Mouse (Mus musculus) hindbrain, postnatal 0 days (tissue): ENCODE measurements around the gene Zfpl1. TPM values are rescaled to one million over a fixed set of nuclear protein-coding genes. Genes with fewer than 3 reads are reported as not detected.

ENCODE experiments used
- ATAC-seq: fragments of 200-750 bp; cut with Nextera tagmentation; 2 replicates; pipeline ENCODE4 v1.8.0; 2017; ENCODE audit warnings: mild to moderate bottlenecking, moderate TSS enrichment, moderate library complexity
- DNase-seq: peaks from one replicate; pipeline ENCODE4 v3.0.0-alpha.2; 2015; ENCODE audit warnings: low spot score
- H3K27ac ChIP-seq: fragments of 300-500 bp; sonication (generic); 2 replicates; pipeline ENCODE4 v1.5.1; 2014; ENCODE audit warnings: mild to moderate bottlenecking
- H3K27me3 ChIP-seq: fragments of 300-500 bp; sonication (generic); 2 replicates; pipeline ENCODE4 v1.6.1; 2014; ENCODE audit warnings: low read length, mixed read lengths; ENCODE audit not compliant: insufficient read depth
- H3K36me3 ChIP-seq: fragments of 300-500 bp; sonication (generic); 2 replicates; pipeline ENCODE4 v1.6.1; 2014; ENCODE audit warnings: low read length, mixed read lengths; ENCODE audit not compliant: insufficient read depth
- H3K4me1 ChIP-seq: fragments of 300-500 bp; sonication (generic); 2 replicates; pipeline ENCODE4 v1.6.1; 2014; ENCODE audit warnings: antibody characterized with exemption, low read length, mixed read lengths; ENCODE audit not compliant: insufficient read depth
- H3K4me2 ChIP-seq: fragments of 300-500 bp; sonication (generic); 2 replicates; pipeline ENCODE4 v1.6.1; 2014; ENCODE audit warnings: low read depth, mild to moderate bottlenecking, low read length, moderate library complexity, mixed read lengths
- H3K4me3 ChIP-seq: fragments of 300-500 bp; sonication (generic); 2 replicates; pipeline ENCODE4 v1.5.1; 2014; ENCODE audit warnings: low read length
- H3K9ac ChIP-seq: fragments of 300-500 bp; sonication (generic); replicated peaks from 2 replicates; pipeline ENCODE4 v1.6.1; 2014; ENCODE audit warnings: mild to moderate bottlenecking, low read length, moderate library complexity, mixed read lengths
- H3K9me3 ChIP-seq: fragments of 300-500 bp; sonication (generic); 2 replicates; pipeline ENCODE4 v1.6.1; 2016; ENCODE audit warnings: low read length, mixed read lengths
- CTCF ChIP-seq: IDR thresholded peaks from 2 replicates; pipeline ENCODE4 v1.5.1; 2016; ENCODE audit warnings: antibody characterized with exemption, control low read depth, low read depth
- WGBS: fragments of 180-500 bp; shearing (Covaris S2); extraction: QIAGEN DNeasy Blood & Tissue Kit; methylation state at CpG from one replicate; pipeline ENCODE4 v1.1.7; 2014; 5-methylcytosine and 5-hydroxymethylcytosine counted together
- polyA plus RNA-seq: library from polyadenylated mRNA; unstranded; fragments of >200 nt; fragmentation: Nextera tagmentation; extraction: Ambion mirVana; gene quantifications from 2 replicates; pipeline ENCODE4 v1.2.1, GENCODE M21; 2015
- total RNA-seq: library from RNA; depleted of rRNA; stranded (reverse); fragments of >200 nt; gene quantifications from 2 replicates; pipeline ENCODE4 v1.2.3, GENCODE M21; 2014

Zfpl1 gene
- total and polyA plus RNA-seq, 2 experiments from 2014 or later = 76.9 to 83.9 TPM

DNA sequence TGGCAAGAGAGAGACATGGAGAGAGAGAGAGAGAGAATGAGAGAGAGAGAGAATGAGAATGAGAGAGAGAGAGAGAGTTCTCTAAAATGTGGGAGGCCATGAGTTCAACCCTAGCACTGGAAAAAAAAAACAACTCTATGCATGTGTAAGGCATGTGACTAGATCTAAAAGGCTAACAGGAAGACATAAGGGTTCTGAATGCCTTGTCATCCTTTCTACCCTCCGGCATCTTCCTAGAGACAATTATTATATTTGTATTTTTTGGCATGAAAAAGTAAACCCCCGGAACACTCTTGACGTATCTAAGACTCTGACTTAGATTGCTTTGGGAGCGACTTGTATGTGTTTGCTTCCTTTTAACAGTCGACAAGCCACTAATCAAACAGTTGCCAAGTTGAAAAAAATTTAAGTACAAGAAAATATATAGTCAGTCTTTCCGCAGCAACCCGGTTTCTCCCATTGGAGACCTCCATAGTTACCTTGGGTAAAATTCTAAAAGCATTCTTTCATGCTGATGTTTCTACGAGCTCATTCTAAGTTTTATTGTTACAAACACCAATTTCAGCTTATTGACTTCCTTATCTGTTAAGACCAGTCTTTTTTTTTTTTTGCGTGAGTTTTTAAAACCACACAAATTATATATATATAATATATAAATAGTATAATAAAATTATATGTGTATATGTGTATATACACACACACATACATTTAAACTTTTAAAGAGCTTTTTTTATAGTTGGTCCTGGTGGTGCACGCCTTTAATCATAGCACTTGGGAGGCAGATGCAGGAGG lies 42.2 kb upstream of the Zfpl1 start:
- Histone ChIP-seq H3K4me2 (peak overlapping the region; percentile 60), H3K9me3 (no peaks in the 10 kb centered on the region), H3K27me3 (no peaks in the 10 kb centered on the region), H3K27ac (peak overlapping the region; percentile 93; the same call in 1 of the 2 replicates), H3K4me1 (no peaks in the 10 kb centered on the region), H3K9ac (no peak overlapping the region; the same call in 1 of the 2 replicates), H3K4me3 (peak overlapping the region; percentile 51), H3K36me3 (no peaks in the 10 kb centered on the region)
- no peak for DNase-seq
- WGBS = 75% methylated on average over 10 of the region's 10 CpGs
- no peak for TF ChIP-seq CTCF
- ATAC-seq = no peak

DNA sequence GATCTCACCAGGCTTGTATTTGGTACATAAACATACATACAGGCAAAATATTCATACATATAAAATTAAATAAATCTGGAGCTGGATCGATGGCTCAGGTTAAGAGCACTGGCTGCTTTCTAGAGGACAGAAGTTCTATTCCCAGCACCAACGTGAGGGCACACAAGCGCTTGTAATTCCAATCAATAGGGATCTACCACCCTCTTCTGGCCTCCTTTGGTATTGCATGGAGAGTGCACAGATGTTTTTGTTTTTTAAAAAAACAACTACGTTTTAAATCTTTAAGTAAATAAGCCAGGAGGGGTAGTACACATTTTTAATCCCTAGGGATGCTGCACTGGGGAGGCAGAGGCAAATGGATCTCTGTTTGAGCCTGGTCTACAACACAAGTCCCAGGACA lies 41.5 kb upstream of the Zfpl1 start:
- ATAC-seq (no peak), DNase-seq (peak; percentile 64)
- no peak overlapping the region for H3K4me3 ChIP-seq
- no peaks in the 10 kb centered on the region; the same call in none of the 2 replicates for H3K36me3 ChIP-seq
- H3K27me3 ChIP-seq = no peaks in the 10 kb centered on the region
- no peaks in the 10 kb centered on the region for H3K9me3 ChIP-seq
- no peaks in the 10 kb centered on the region for H3K4me1 ChIP-seq
- no peak overlapping the region for H3K9ac ChIP-seq
- whole genome bisulfite sequencing = 27% methylated on average over 4 of the region's 4 CpGs
- no peak overlapping the region for H3K4me2 ChIP-seq
- TF ChIP-seq CTCF = peak; percentile 73
- H3K27ac ChIP-seq = no peak overlapping the region

DNA sequence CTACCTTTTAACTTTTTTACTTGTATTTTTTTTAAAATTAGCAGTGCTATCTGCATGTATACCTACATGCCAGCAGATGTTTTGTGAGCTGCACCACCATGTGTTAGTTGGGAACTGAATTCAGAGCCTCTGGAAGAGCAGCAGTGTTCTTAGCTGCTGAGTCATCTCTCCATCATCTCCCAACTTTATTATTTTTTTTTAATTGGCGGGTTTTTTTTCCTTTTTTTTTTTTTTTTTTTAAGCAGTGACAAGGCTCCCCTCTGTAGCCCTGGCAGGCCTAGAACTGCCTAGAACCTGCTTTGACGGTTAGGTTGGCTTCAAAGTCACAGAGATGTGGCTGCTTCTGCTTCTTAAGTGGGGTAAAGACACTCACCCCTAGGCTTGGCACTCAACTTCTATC lies 40.1 kb upstream of the Zfpl1 start:
- Histone ChIP-seq H3K4me1 (no peaks in the 10 kb centered on the region), H3K27me3 (no peaks in the 10 kb centered on the region)
- 80% methylated on average over 2 of the region's 2 CpGs for WGBS

DNA sequence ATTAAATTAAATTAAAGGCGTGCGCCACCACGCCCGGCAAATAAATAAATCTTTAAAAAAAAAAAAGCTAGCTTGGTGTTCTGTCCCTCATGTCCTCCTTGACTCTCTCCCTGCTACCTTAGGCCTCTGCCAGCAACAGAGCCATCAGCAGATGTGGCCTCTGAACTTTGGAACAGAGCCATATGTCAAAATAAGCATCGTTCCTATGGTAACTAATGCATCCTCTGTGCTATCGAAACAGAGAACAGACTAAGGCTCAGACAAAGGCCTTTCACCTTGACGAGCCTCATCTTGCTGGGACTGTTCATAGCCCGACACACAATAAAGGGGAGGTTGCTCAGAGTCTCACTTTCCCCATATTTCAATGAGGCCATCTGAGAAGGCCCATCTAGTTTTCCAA lies 38.6 kb upstream of the Zfpl1 start:
- H3K36me3 ChIP-seq = peaks cover 8% of the 10 kb centered on the region
- H3K9ac ChIP-seq = no peak overlapping the region
- H3K27ac ChIP-seq = 0 out of 2 replicates have a peak overlapping the region, but pooled peaks have one; percentile 45
- no peak for ATAC-seq
- no peaks in the 10 kb centered on the region for H3K27me3 ChIP-seq
- peak; percentile 62 for DNase-seq
- no peak for TF ChIP-seq CTCF
- no peaks in the 10 kb centered on the region for H3K9me3 ChIP-seq
- no peaks in the 10 kb centered on the region for H3K4me1 ChIP-seq
- no peak overlapping the region for H3K4me2 ChIP-seq
- WGBS = 59% methylated on average over 8 of the region's 8 CpGs
- H3K4me3 ChIP-seq = no peak overlapping the region

More for the DNA sequence above, 40.1 kb upstream of the Zfpl1 start:
- no peak overlapping the region for H3K27ac ChIP-seq
- H3K4me3 ChIP-seq = no peak overlapping the region
- no peaks in the 10 kb centered on the region for H3K9me3 ChIP-seq
- H3K36me3 ChIP-seq = peaks cover 8% of the 10 kb centered on the region
- H3K9ac ChIP-seq = no peak overlapping the region
- no peak overlapping the region for H3K4me2 ChIP-seq
- DNase-seq (no peak), ATAC-seq (no peak)
- TF ChIP-seq CTCF = no peak

DNA sequence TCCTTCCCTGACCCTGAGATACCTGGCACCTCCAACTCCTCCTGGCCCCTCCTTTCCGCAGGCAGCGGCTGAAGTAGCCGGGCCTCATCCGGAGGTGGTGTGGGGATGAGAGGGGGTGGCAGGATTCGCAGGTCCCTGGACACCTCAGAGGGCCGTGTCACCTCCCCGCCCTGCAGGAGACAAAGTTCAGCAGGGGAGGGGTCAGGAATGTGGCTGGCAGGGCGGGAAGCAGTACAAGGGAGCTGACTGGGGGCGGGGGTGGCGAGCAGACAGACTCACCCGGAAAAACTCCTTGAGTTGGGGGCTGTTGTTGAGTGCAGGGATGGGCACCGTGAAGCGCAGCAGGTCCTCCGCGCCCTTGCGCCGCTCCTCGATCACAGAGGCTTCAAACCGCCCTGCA lies 37.0 kb upstream of the Zfpl1 start:
- Histone ChIP-seq H3K27ac (no peak overlapping the region), H3K27me3 (no peaks in the 10 kb centered on the region), H3K9ac (no peak overlapping the region), H3K4me3 (no peak overlapping the region), H3K36me3 (peaks cover 8% of the 10 kb centered on the region), H3K4me2 (no peak overlapping the region), H3K4me1 (peaks cover 6% of the 10 kb centered on the region), H3K9me3 (no peaks in the 10 kb centered on the region)
- DNase-seq (no peak), ATAC-seq (no peak)
- no peak for TF ChIP-seq CTCF
- 35% methylated on average over 18 of the region's 19 CpGs for WGBS

DNA sequence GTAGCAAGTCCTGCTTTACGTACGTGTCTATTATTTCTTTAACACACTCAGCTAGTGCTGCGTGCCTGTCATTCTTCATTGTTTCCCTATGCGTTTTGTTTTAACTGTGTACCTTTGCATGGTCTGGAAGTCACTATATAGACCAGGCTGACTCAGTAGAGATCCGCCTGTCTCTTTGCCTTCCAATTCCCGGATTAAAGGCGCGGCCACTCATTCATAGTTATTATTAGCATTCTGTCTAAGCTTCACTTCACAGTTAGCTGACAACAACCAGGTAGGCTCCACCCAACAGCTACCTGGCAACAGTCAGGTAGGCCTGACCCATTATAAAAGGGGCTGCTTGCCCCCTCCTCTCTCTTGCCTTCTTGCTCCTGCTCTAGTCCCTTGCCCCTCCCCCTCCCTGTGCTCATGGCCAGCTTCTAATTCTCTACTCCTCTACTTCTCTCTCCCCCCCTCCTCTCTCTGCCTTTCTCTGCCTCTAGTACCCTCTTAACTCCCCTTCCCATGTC lies 34.0 kb upstream of the Zfpl1 start:
- peak overlapping the region; percentile 78 for H3K9ac ChIP-seq
- under 1% methylated on average over 8 of the region's 8 CpGs for WGBS
- H3K4me1 ChIP-seq = peaks cover 11% of the 10 kb centered on the region
- H3K4me2 ChIP-seq = peak overlapping the region; percentile 85
- no peak for TF ChIP-seq CTCF
- H3K27me3 ChIP-seq = no peaks in the 10 kb centered on the region
- H3K36me3 ChIP-seq = peaks cover 28% of the 10 kb centered on the region
- no peaks in the 10 kb centered on the region for H3K9me3 ChIP-seq
- ATAC-seq (peak; percentile 20; the same call in 1 of the 2 replicates), DNase-seq (peak; percentile 15)
- peak overlapping the region; percentile 68 for H3K4me3 ChIP-seq
- peak overlapping the region; percentile 97 for H3K27ac ChIP-seq
